Mouse (Mus musculus) thymus, postnatal 36 days (tissue): ENCODE results near the gene Rack1.
"Not testable (repeated sequence)": the region's sequence is repeated elsewhere in the genome, so short reads cannot be mapped to it uniquely, and the experiment has no call there.

Experiments used
- DNase-seq, 2 experiments: peaks; one replicate each; pipeline ENCODE4 v3.0.0; 2022; ENCODE audit warnings: mixed read lengths in 2 of 2

The Rack1 gene

DNA sequence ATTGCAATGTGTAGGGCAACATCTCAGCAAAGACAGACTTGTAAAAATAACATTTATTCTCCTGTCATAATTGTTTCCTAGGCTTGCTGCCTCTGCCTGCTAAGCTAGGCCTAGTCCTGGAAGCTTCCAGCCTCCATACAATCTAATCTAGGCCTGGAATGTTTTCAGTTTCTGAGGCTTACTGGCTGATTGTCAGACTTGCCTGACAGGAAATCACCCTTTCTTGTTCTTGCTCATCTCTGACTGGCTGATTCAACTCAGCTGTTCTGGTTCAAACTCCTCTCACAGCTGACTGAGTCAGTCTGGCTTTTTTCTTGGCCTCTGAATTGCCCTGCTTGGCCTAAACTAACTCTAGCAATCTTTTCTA lies 20.2 kb downstream of the Rack1 start:
- DNase-seq, result no peak

DNA sequence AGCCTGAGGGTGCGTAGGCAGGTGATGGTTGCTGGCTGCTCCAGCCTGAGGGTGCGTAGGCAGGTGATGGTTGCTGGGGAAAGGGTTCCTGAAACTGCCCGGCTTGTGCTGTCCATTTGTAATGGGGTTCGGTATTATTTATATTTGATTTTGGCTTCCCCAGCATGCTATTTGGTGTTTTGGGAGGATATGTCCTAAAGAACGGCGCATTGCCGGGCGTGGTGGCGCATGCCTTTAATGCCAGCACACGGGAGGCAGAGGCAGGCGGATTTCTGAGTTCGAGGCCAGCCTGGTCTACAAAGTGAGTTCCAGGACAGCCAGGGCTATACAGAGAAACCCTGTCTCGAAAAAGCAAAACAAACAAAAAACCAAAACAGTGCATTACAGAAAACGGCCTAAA lies 21.2 kb downstream of the Rack1 start:
- DNase-seq, result not testable (repeated sequence)

DNA sequence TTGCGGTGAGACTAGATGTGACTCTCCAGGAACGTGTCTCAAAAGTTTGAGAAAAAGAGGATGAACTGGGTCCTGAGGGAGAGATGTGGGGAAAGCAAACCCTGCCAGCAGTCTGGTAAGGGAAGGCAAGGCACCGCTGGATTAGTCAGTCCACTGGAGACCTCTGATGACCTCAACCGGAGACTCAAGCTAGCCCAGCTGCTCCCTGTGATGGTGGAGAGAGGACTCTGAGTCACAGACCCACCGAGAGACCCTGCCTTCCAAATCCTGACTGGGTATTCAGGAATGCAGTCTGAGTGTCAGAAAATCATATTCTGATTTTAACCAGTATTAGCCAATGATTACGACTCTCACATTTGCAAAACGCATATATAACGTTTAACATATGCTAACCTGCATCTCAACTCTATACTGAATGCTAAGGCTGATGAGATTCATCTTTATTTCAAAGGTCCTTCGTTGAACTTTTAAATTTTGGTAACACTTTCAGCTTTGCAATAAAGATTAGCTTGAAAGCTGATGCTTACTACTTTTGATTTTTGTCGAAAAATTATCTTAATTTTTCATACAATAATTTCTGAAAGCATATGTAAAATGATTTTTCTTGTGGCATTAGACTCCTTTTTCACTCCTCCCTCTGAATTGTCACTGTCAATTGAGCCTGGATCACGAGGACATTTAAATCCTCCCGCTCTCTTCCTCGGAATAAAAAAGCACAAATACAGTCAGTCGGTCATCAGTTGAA lies 22.8 kb downstream of the Rack1 start:
- DNase-seq, result no peak

DNA sequence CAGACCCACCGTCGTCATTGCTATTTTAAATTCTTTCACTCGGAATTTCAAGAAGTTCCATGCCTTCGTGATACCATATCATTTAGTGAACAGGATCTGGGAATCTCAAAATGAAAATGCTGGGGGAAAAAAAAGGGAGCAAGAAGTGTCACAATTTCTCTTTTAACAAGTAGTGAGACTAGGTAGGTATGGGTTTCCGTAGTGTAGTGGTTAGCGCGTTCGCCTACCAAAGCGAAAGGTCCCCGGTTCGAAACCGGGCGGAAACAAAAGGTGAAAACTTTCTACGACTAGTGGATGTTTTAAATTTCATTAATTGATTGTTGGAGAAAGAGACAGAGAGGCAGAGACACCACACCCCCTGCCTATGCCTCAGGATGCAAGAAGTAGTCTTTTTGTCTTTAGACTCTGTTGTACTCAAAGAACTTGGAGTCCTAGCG lies 23.4 kb downstream of the Rack1 start:
- peak; percentile 69 to 76 for DNase-seq

DNA sequence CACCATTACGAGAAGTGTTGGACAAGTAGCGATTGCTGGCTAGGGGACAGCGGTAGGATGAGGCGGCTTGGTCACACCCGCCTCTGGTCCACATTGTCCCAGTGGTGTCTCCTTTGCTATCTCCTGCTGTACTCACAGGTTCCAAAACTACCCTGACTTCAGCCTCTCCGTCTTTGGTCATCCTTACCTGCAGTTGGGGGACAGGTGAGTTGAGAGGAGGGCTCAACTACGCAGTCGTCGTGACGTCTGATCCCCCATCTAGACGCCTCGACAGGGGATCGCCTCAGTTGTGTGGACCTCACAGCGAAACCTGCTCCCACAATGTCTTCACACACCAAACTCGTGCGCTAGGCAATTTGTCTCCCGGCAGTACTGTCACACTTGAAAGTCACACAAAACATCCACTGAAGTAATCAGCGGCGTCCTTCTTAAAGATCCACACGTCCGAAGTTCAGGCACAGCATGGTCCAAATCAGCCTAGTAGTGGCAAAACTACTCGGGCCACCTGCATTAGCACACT lies 24.2 kb downstream of the Rack1 start:
- no peak for DNase-seq

DNA sequence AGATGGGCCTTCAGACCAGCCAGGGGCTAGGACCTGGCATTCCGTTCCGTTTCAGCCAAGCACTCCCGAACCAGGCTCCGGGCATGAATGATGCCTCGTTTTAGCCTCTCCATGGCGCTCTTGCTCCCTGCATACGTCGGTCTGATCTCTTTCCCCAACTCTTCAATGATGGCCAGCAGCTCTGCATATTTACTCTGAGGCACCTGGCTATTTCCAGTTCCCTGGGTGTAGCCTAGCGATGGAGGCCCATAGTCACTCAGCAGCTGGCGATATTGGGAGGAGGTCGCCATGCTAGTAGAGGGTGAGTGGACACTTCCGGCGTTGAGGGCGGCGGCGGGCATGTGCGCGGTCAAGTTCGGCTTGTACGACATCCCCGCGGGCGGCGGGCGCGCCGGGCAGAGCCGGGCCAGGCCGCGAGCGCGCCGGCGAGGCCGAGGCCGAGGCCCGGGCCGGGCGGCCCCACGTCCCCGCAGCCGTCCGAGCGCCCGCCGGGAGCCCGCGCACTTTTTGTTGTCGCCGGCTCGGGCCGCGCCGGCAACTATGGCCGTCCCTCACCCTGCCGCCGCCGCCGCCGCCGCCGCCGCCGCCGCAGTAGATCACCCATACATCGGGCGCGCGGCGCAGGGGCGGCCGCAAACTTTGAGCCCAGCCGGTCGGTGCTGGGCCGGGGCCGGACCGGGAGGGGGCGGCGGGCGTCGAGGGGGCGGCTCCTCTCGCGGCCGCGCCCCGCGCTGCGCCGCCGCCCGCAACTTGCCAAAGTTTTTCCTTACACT lies 26.0 kb downstream of the Rack1 start, which contains the start of the genes Trim7 and Gm12184:
Gene Trim7, plus strand, starts transcription at position 162 of the 773 bp plus-strand sequence.
Gene Gm12184, minus strand, starts transcription at position 677 of the 773 bp plus-strand sequence.
- DNase-seq, result not testable (repeated sequence)

DNA sequence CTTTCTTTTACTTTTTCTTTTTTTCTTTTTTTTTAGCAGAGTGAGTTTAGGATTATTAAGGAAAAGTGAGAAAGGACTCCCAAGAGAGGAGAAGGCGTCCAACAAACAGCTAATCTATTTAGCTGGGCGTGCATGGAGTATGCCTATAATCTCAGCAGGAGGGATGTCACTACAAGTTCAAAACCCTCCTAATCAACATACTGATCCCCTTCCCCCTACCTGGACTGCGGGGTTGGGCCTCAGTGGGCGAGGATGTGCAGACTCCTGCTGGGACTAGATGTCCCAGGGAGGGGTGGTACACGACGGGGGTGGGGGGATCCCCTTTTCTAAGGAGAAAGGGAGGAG lies 26.6 kb downstream of the Rack1 start:
- no peak for DNase-seq

DNA sequence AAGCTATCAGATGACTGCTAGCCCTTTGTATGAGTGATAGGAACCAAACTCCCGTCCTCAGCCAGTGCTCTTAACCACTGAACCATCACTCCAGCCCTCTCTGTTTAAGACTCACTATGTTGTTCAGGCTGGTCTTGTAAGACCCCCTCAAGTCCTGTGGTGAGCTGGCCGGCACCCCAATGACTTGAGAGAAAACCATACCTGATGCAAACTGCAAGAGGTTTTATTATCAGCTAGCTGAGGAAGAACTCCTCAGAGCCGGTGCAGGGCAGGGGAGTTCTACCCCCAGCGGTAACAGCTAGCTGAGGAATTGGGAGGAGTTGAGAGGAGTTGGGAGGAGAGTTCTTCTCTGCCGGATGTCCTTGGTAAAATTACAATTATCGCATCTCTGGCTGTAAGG lies 27.8 kb downstream of the Rack1 start:
- DNase-seq, result no peak

DNA sequence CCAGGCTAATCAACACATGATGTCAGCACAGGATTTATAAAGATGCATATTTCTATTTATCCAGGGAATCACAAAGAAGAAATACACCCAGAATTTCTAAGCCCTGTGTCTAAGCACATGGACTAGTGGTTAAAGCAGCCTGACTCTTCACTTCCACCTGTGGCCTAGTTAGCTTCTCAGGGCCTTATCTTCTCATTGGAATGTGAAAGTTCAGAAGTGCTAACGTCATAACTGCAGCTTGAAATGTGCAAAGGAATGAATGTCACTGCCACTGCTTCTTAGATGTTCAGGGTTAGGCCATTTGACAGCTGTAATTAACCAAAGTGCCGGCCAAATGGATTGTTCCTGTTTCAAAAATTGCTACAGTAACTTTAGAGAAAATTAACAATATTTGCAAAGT lies 30.1 kb downstream of the Rack1 start:
- no peak for DNase-seq

DNA sequence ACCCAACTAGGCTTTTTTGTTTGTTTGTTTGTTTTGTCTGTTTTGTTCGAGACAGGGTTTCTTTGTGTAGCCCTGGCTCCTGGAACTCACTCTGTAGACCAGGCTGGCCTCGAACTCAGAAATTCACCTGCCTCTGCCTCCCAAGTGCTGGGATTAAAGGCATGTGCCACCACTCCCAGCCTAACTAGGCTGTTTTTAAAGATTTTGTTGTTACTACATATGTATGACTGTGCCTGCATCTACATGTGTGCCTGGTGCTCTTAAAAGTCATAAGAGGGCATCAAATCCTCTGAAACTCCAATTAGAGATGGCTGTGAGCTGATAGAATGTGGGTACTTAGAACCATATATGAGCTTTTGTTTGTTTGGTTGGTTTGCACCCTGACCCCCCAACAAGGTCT lies 31.1 kb downstream of the Rack1 start:
- DNase-seq, result no peak

DNA sequence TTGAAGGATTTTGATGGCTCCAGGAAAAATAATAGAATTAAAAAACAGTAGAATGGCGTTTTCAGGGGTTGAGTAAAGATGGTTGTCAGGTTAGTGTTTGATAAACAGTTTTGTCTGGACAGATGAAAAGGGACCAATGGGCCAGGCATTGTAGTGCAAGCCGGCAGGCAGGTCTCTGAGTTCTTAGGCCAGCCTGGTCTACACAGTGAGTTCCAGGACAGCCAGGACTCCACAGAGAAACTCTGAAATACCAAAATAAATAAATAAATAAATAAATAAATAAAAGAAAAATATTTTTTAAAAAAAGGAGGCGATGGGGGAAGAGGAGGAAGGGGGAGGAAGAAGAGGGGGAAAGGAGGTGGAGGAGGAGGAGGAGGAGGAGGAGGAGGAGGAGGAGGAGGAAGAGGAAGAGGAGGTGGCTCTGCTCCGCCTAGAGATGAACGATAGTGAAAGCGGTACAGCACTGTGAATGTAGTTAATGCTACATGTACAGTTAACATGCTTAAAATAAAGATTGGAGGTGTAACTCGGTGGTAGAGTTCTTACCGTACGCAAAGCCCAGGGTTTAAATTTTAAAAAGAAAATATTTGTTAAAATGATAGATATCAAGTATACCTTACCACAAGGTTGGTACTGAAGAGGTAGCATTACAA lies 33.1 kb downstream of the Rack1 start:
- DNase-seq, result no peak

DNA sequence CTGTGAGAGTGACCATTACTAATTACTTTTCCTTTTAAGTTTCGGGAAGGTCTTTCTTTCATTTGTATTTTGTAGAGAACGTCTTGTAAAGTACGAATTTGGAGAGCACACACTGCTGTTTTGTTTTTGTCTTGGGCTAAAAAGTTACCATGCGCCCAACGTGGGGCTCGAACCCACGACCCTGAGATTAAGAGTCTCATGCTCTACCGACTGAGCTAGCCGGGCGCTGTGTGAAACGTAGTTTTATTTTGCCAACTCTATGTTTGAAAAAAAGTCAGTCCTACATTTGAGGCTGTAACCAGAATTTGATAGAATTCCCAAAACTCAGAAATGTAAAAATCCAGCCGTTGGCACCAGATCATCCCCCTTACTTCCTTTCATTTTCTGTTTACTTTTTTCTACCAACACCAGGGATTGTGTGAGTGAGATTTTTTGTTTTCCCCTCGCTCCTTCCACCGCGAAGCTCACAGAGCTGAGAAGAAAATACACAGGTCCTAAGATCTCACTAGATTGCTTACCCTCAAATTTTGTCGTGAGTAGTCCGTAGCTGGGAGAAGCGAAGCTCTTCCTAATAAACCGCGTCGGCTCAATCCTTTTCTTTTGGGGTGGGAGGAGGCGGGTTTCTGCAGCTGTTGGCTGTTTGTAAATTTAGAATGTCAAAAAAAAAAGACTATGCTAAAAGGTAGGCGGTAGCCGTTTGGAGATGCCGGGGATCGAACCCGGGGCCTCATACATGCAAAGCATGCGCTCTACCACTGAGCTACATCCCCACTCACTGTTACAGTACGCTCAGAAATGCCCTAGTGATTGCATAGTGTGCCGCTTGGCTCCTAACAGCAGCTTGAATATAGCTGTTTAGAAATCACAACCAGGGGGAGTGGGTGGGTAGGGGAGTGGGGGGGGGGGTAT lies 33.9 kb downstream of the Rack1 start:
- DNase-seq, result peak; percentile 93 to 96

DNA sequence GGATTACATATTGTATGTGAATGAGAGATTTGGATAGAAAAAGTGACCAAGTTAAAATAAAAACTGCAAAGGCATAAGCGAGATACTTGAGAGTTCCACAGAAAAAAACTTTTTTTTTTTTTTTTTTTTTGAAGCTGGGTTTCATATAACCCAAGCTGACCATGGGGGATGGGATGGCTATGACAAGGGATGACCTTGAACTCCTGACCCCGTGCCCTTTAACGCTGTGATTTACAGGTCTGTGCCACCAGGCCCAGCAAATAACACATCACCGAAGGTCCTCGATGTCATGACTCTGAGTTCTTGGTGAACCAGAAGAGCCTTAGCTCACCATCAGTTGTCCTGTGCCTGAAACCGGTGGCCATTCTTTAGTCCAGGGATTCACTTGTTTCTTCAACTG lies 35.8 kb downstream of the Rack1 start:
- DNase-seq, result no peak

DNA sequence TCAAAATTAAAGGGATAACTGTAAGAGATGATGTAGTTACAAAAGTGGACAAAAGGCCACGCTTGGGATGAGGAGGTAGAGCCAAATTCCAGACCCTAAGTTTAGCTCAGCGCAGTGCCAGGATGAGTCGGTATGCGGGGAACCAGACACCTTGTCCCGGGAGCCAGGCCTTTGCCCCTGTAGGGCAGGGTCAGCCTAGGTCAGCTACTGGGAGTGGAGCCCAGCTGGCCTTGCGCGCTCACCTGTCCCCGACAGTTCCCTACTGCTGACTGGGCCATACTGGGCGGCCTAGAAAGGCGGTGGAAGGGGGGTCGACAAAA lies 36.8 kb downstream of the Rack1 start:
- no peak for DNase-seq

DNA sequence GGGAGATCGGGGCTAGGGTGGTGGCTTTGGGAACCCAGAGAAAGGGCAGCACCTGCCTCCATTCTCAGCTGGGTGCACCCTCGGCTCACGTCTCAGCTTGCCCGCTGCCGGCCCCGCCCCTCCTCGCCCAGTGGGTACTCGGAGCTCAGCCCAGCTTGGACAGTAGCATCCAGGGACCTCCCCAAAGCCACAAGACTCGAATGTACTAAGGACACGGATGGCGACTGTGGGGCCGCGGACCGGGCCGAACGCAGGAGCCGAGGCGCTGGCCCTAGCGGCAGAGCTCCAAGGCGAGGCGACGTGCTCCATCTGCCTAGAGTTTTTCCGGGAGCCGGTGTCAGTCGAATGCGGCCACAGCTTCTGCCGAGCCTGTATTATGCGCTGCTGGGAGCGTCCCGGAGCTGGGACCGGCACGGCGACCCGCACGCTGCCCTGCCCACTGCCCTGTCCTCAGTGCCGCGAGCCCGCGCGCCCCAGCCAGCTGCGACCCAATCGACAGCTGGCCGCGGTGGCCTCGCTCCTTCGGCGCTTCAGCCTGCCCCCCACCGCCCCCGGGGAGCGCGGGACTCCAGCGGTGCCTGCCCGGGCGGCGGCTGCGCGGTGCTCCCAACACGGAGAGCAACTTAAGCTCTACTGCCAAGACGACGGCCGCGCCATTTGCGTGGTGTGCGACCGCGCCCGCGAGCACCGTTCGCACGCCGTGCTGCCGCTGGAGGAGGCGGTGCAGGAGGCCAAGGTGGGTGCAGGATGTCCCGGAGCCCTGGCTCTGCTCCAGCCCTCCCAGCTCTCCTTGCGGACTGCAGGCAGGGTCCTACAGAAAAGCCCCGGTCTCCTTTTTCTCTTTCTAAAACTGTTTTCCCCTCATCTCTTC lies 37.4 kb downstream of the Rack1 start:
- peak; percentile 50 to 55 for DNase-seq

DNA sequence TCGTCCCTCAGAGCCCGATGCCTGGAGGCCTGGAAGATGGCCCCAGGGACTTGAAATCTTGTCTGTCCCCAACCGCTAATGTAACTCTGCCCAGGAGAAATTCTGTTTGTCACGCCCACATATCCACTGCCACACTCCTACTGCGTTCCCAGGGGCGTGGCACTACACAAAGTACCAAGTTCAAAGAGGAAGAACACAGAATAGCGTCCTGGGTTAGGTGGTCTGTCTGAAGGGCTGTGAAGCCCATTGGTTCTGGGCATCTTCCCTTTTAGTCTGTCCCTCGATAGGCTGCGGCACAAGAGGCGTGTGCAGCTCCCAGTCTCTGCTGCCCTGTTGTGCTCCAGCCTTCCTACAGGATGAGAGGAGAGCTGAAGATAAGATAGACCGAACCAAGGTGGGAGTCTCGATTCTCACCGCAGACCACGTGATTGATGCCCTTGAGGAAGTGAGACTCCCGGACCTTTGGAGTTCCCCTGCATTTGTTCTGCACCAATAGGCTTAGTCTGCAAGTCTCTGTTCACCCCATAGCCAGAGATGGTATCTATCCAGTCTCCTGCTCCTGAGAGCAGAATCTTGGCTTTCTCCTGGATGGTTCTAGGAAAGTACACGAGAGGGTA lies 38.2 kb downstream of the Rack1 start:
- DNase-seq, result no peak

DNA sequence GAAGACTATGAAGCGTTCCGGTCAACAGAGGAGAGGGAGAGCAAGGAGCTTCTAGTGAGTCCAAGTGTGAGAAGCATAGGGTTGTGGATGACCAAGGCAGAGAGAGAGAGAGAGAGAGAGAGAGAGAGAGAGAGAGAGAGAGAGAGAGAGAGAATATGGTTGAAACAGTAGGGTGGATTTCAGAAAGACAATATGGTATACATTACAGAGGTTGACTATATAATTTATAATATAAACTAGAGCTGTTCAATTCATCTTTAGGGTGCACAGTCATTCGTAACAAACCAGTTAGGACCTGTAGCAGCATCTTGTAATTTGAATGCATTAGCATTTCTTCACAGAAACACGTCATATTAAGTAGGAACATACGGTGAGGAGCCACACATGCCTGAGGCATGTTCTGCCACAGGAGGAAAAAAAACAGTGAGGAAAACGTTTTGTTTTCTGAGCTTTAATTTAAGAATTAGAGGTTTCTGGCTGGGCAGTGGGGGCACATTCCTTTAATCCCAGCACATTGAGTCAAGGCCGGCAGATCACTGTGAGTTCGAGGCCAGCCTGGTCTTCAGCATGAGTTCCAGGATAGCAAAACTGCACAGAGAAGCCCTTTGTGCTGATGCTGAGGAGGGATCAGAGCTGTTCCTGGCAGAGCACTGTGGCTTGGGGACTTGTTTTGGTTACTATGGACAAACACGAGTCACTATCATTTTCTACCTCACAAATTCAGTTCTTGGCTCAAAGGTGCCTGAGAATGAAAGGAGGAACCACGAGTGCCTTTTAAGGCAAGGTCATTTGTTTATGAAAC lies 38.9 kb downstream of the Rack1 start:
- DNase-seq, result no peak

DNA sequence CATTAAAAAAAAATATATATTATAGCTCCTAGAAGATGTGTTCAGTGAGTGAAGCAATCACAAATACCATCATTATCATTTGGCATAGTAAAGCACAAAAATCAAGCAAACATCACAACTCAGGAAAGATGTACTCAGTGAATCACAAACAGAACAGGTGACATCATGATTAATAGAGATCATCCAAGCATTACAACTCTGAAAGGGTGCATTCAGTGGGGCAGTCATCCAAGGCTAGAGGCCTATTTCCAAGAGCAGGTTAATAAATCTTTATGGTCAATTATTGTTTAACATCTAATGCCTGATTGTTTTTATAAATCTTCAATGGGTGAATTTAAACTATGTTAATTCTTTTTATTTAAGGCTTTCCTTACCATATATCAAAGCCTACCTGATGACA lies 40.7 kb downstream of the Rack1 start:
- DNase-seq, result no peak

DNA sequence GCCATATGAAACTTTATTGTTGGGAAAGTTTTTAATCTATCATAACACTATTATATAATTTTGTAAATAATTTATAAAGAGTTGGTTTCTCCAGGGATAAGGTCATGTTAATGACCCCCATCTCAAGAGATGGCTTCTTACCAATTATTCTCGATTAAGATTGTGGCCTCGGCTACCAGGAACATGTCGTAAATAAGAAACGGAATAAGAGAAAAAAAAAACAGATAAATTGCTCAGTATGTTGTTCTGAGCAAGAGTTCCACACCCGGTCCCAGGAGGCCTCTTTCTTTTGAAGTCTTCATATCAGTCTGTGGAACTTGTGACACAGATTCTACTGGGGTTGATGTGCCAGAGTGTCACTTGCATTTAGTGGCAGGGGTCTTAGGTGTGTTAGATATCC lies 41.1 kb downstream of the Rack1 start:
- DNase-seq, result no peak

DNA sequence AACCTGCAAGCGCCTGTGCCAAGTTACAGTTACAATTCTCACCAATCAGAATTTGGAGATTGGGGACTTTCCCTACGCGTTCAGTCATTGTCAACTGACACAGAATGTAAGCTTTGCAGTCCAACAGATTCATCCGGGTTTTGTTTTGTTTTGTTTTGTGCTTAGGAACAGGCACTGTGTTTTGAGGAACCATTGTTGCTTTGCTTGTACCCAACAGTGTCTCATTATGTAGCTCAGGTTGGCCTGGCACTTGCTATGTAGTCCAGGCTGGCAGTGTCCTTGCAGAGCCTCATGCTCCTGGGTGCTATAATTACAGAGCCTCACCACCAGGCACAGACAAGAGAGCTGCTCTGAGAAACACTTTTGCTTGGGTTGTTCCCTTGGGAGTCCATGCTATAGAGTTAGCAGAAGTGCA lies 42.3 kb downstream of the Rack1 start:
- DNase-seq, result no peak
